Mouse (Mus musculus): ENCODE measurements around the gene Adam19.
"Not testable (repeated sequence)": the region's sequence is repeated elsewhere in the genome, so short reads cannot be mapped to it uniquely, and the experiment has no call there.

The Adam19 gene

GRCm38 (mm10) chr11:46055896-46056769 lies at the start of gene Adam19:
TSS of gene Adam19 (plus strand) at chr11:46055992.
- DNase-seq, result peak; percentile 50

- peak; percentile 63 for DNase-seq
These were observed 39.7 kb upstream of the Adam19 start for GRCm38 (mm10) chr11:46016061-46016460.

GRCm38 (mm10) chr11:46020246-46020645 lies 35.5 kb upstream of the Adam19 start:
- DNase-seq, result no peak

GRCm38 (mm10) chr11:46021850-46022249 lies 33.9 kb upstream of the Adam19 start:
- DNase-seq, result no peak

- no peak for DNase-seq
These were observed 32.8 kb upstream of the Adam19 start for GRCm38 (mm10) chr11:46022983-46023382.

- DNase-seq, result no peak
These were observed 29.8 kb upstream of the Adam19 start for GRCm38 (mm10) chr11:46025962-46026392.

- no peak for DNase-seq
These were observed 27.6 kb upstream of the Adam19 start for GRCm38 (mm10) chr11:46027952-46028814.

GRCm38 (mm10) chr11:46029485-46029884 lies 26.3 kb upstream of the Adam19 start:
- no peak for DNase-seq

GRCm38 (mm10) chr11:46030026-46030425 lies 25.8 kb upstream of the Adam19 start:
- no peak for DNase-seq

GRCm38 (mm10) chr11:46031470-46031869 lies 24.3 kb upstream of the Adam19 start:
- DNase-seq, result no peak

GRCm38 (mm10) chr11:46032956-46033355 lies 22.8 kb upstream of the Adam19 start:
- no peak for DNase-seq

- no peak for DNase-seq
These were observed 19.4 kb upstream of the Adam19 start for GRCm38 (mm10) chr11:46036374-46036773.

GRCm38 (mm10) chr11:46038901-46039300 lies 16.9 kb upstream of the Adam19 start:
- DNase-seq, result no peak

GRCm38 (mm10) chr11:46039335-46039734 lies 16.5 kb upstream of the Adam19 start:
- DNase-seq, result peak; percentile 19

GRCm38 (mm10) chr11:46040841-46041556 lies 14.8 kb upstream of the Adam19 start:
- DNase-seq, result no peak

- no peak for DNase-seq
These were observed 14.1 kb upstream of the Adam19 start for GRCm38 (mm10) chr11:46041607-46042267.

GRCm38 (mm10) chr11:46044781-46045180 lies 11.0 kb upstream of the Adam19 start:
- DNase-seq, result no peak

- no peak for DNase-seq
These were observed 8.5 kb upstream of the Adam19 start for GRCm38 (mm10) chr11:46047264-46047663.

GRCm38 (mm10) chr11:46052105-46052659 lies 3.6 kb upstream of the Adam19 start, which contains the start of gene Gm12166:
TSS of gene Gm12166 (minus strand) at chr11:46052321.
- DNase-seq, result peak; percentile 42

- not testable (repeated sequence) for DNase-seq
These were observed 2.3 kb upstream of the Adam19 start for GRCm38 (mm10) chr11:46053457-46053856.

GRCm38 (mm10) chr11:46054311-46054710 lies 1.5 kb upstream of the Adam19 start:
- no peak for DNase-seq

All from kidney, adult 18-20 months (tissue).